Comparison of ENCODE assay signal across 25 mouse cellular contexts in genomic region chrX:50443352-50443751, GRCm38 (mm10). TPM values are rescaled to one million over a fixed set of nuclear protein-coding genes. Genes with fewer than 3 reads are reported as not detected.
"Had no signal": no experiment of that assay in that cellular context is flagged by ENCODE, and none has a peak within 500 bp of the region (broad histone marks: within the 10 kb centered on the region; RNA-seq: fewer than 3 reads in every experiment).

No protein-coding gene starts in this region.

- H3K27me3 ChIP-seq: neural tube, embryonic 13.5 days; neural tube, embryonic 15.5 days; stomach, embryonic 15.5 days had no signal

- H3K36me3 ChIP-seq: neural tube, embryonic 13.5 days; neural tube, embryonic 15.5 days; stomach, embryonic 15.5 days had no signal

- H3K9ac ChIP-seq: neural tube, embryonic 13.5 days; neural tube, embryonic 15.5 days; stomach, embryonic 15.5 days had no signal

- H3K27ac ChIP-seq: neural tube, embryonic 13.5 days; neural tube, embryonic 15.5 days; stomach, embryonic 15.5 days; stomach, postnatal 0 days had no signal

- H3K4me3 ChIP-seq: neural tube, embryonic 13.5 days; neural tube, embryonic 15.5 days; stomach, embryonic 15.5 days had no signal

- H3K9me3 ChIP-seq: neural tube, embryonic 13.5 days; neural tube, embryonic 15.5 days; stomach, embryonic 15.5 days had no signal

- H3K4me1 ChIP-seq: neural tube, embryonic 13.5 days; neural tube, embryonic 15.5 days; stomach, embryonic 15.5 days had no signal

- DNase-seq: retina, postnatal 1 day; right cerebral cortex, adult 18-20 months; right cerebral cortex, postnatal 14 days; right cerebral cortex, postnatal 25 days; right cerebral cortex, postnatal 4 days; spleen, adult 18-20 months; thymus, adult 18-20 months; thymus, adult 2 months; thymus, postnatal 14 days; thymus, postnatal 25 days; thymus, postnatal 36 days; thymus, postnatal 4 days had no signal

RNA-seq across cellular contexts. Expression of gene Olfr1324, which starts 15.1 kb away (rescaled TPM):
- total RNA-seq: neutrophil, adult 5-6 weeks had no signal
- polyA plus RNA-seq: neural tube, embryonic 13.5 days; neural tube, embryonic 14.5 days; neural tube, embryonic 15.5 days; small intestine, adult 2 months; spleen, adult 2 months; stomach, embryonic 14.5 days; stomach, embryonic 15.5 days; stomach, embryonic 16.5 days; stomach, postnatal 0 days; testis, adult 2 months; thymus, adult 2 months; thymus, postnatal 0 days; urinary bladder, adult 2 months had no signal
